Mouse (Mus musculus) ES-E14 (cell line): ENCODE data around the gene Egr4. TPM values are rescaled to one million over a fixed set of nuclear protein-coding genes. Genes with fewer than 3 reads are reported as not detected.

Experiments
- DNase-seq: peaks from one replicate; pipeline ENCODE4 v3.0.0-alpha.2; 2013; ENCODE audit warnings: low read depth, low spot score
- H3K27ac ChIP-seq: 2 replicates; pipeline ENCODE4 v1.5.1; 2012; ENCODE audit warnings: low read depth, mild to moderate bottlenecking, low read length, moderate library complexity, mixed read lengths; ENCODE audit not compliant: poor library complexity, insufficient read depth, severe bottlenecking
- H3K36me3 ChIP-seq: 2 replicates; pipeline ENCODE4 v1.6.1; 2012; ENCODE audit warnings: mild to moderate bottlenecking, low read length, moderate library complexity, mixed read lengths; ENCODE audit not compliant: control insufficient read depth, poor library complexity, insufficient read depth, severe bottlenecking
- H3K4me1 ChIP-seq, 2 experiments: fragments of 150-350 bp in 1 of 2; sonication (generic) in 1 of 2; 2 replicates each; pipeline ENCODE4 v1.6.1; 2012; ENCODE audit warnings: low read length in 2 of 2, mild to moderate bottlenecking in 1 of 2, mixed read lengths in 1 of 2; ENCODE audit not compliant: control insufficient read depth in 2 of 2, insufficient read depth in 2 of 2, poor library complexity in 1 of 2
- H3K4me3 ChIP-seq, 2 experiments: fragments of 150-350 bp in 1 of 2; sonication (generic) in 1 of 2; 2 replicates each; pipeline ENCODE4 v1.5.1; 2012; ENCODE audit warnings: low read length in 2 of 2, low read depth in 1 of 2, mild to moderate bottlenecking in 1 of 2, mixed read lengths in 1 of 2; ENCODE audit not compliant: insufficient read depth in 1 of 2, poor library complexity in 1 of 2, severe bottlenecking in 1 of 2
- H3K9ac ChIP-seq: 2 replicates; pipeline ENCODE4 v1.6.1; 2012; ENCODE audit warnings: low read depth, mild to moderate bottlenecking, low read length, mixed read lengths; ENCODE audit not compliant: poor library complexity, insufficient read depth, severe bottlenecking
- H3K9me3 ChIP-seq: fragments of 150-350 bp; sonication (generic); 2 replicates; pipeline ENCODE4 v1.6.1; 2012; ENCODE audit warnings: low read depth, mild to moderate bottlenecking, low read length; ENCODE audit not compliant: control insufficient read depth, insufficient read depth
- CHD2 ChIP-seq: IDR thresholded peaks from 2 replicates; pipeline ENCODE4 v1.6.1; 2014; ENCODE audit warnings: mild to moderate bottlenecking, low read depth, low read length, inconsistent platforms
- HCFC1 ChIP-seq: IDR thresholded peaks from 2 replicates; pipeline ENCODE4 v1.6.1; 2012; ENCODE audit warnings: low read length, inconsistent platforms, borderline replicate concordance; ENCODE audit not compliant: insufficient read depth
- MAFK ChIP-seq: IDR thresholded peaks from 2 replicates; pipeline ENCODE4 v1.6.1; 2014; ENCODE audit warnings: mild to moderate bottlenecking, low read depth, low read length, inconsistent platforms; ENCODE audit not compliant: insufficient read depth
- ZC3H11A ChIP-seq: IDR thresholded peaks from 2 replicates; pipeline ENCODE4 v1.6.1; 2012; ENCODE audit warnings: low read depth, mild to moderate bottlenecking, inconsistent platforms, low read length, borderline replicate concordance
- ZNF384 ChIP-seq: IDR thresholded peaks from 2 replicates; pipeline ENCODE4 v1.6.1; 2012; ENCODE audit warnings: low read depth, low read length, inconsistent platforms
- in situ Hi-C, 2 experiments: fragments of 600-800 bp; cut with MboI; formaldehyde crosslinking; loops; one replicate each; pipeline ENCODE4 v1.15.1; 2025; ENCODE audit warnings: low sequenced_read_pairs in 2 of 2, inconsistent platforms in 1 of 2; ENCODE audit not compliant: unreplicated experiment in 2 of 2
- total RNA-seq: library from RNA; depleted of rRNA; stranded (reverse); fragments of 300-350 nt; gene quantifications from 2 replicates; pipeline ENCODE4 v1.2.3, GENCODE M21; 2012

Gene Egr4
- total RNA-seq, 1 experiment = 0.31 TPM

DNA sequence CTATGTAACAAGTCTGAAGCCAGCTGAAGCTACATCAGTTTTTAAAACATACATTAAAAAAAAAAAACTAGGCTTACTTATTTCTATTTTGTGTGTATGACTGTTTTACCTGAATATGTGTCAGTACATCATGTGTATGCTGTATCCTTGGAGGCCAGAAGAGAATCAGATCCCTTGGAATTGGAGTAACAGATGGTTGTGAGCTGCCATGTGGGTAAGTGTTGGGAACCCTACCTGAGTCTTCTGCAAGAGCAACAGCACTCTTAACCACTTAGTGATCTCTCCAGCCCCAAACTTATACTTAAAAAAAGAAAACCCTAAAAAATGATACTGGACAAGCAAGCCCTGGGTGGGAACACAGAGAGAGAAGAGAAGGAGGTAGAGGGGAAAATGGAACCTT, 16.4 kb downstream of the Egr4 start:
- TF ChIP-seq CHD2 (no peak), ZNF384 (no peak), ZC3H11A (no peak), MAFK (no peak), HCFC1 (no peak)
- in situ Hi-C loops = no loop called here
- no peak overlapping the region for H3K4me3 ChIP-seq
- DNase-seq = no peak
- H3K9me3 ChIP-seq = no peaks in the 10 kb centered on the region
- peaks cover 0 to 5% of the 10 kb centered on the region in 2 experiments; a peak in 1 of 4 replicates for H3K4me1 ChIP-seq
- no peak overlapping the region for H3K27ac ChIP-seq
- H3K36me3 ChIP-seq = no peaks in the 10 kb centered on the region
- no peak overlapping the region for H3K9ac ChIP-seq

DNA sequence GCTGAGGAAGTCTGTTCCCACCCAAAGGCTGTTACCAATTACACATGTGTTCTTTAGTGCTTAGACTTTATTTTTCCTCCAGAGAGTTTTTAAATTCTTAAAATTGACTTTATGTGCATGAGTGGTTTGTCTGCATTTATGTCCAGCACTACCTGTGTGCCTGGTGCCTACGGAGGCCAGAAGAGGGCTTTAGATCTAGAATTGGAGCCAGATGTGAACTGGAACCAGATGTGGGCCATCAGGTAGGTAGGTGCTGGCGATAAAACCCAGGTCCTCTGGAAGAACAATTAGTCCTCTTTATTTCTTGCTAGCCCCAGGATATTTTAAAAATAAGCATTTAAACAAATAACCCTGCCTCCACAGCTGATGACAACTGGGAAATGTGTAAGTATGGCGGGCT, 21.8 kb downstream of the Egr4 start:
- Histone ChIP-seq H3K36me3 (no peaks in the 10 kb centered on the region), H3K27ac (no peak overlapping the region)

DNA sequence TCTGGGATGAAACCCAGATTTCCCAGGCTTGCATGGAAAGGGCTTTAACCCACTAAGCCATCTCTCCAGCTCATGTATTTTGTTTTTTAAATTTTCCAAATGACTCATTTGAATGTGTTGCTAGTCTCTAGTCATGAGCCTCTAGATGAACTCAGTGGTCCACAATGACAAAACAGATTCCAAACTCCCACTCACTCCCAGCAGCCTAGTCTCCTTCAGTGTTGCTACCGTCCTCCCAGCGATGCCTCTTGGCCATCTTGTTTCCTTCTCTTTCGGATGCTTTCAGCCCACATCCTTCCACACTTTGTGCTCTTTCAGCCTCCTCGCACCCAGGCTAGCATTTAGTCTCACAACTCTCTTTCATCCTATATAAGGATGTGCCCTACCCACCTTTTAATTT, 23.1 kb downstream of the Egr4 start:
- in situ Hi-C loops = no loop called here
- Histone ChIP-seq H3K4me3 (no peak overlapping the region), H3K9me3 (no peaks in the 10 kb centered on the region), H3K9ac (peak overlapping the region; percentile 36; the same call in 1 of the 2 replicates), H3K4me1 (peaks cover 0 to 9% of the 10 kb centered on the region in 2 experiments; a peak in 2 of 4 replicates), H3K36me3 (no peaks in the 10 kb centered on the region), H3K27ac (no peak overlapping the region)
- TF ChIP-seq CHD2 = no peak
- no peak for TF ChIP-seq ZC3H11A
- TF ChIP-seq MAFK = no peak
- no peak for TF ChIP-seq HCFC1
- no peak for TF ChIP-seq ZNF384
- DNase-seq = no peak

More for the DNA sequence above, 21.8 kb downstream of the Egr4 start:
- in situ Hi-C loops = no loop called here
- TF ChIP-seq ZC3H11A (no peak), ZNF384 (no peak), HCFC1 (no peak), CHD2 (no peak), MAFK (no peak)
- Histone ChIP-seq H3K9me3 (no peaks in the 10 kb centered on the region), H3K9ac (no peak overlapping the region), H3K4me1 (peaks cover 0 to 9% of the 10 kb centered on the region in 2 experiments; a peak in 2 of 4 replicates), H3K4me3 (no peak overlapping the region)
- no peak for DNase-seq

DNA sequence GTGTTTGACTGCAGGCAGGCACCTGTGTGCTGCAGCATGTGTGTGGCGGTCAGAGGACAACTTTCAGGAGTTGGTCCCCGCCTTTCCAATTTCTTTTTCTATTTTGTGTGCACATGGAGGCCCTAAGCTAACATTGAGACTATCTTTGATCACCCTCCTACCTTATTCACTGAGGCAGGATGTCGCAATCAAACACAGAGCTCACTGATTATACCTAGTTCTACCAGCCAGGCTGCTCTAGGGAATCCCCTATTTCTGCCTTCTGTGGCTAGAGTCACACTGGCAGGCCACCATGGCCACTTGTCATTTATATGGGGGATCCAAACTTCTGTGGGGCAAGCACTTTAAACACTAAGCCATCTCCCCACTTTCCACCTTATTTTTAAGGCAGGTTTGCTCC, 23.7 kb downstream of the Egr4 start:
- in situ Hi-C loops = no loop called here
- peak overlapping the region; percentile 36; the same call in 1 of the 2 replicates for H3K9ac ChIP-seq

More for the DNA sequence above, 23.7 kb downstream of the Egr4 start:
- no peaks in the 10 kb centered on the region for H3K9me3 ChIP-seq
- no peaks in the 10 kb centered on the region for H3K36me3 ChIP-seq
- TF ChIP-seq ZC3H11A (no peak), MAFK (no peak), ZNF384 (no peak), CHD2 (no peak), HCFC1 (no peak)
- no peak overlapping the region for H3K27ac ChIP-seq
- H3K4me1 ChIP-seq = peaks cover 0 to 9% of the 10 kb centered on the region in 2 experiments; a peak in 2 of 4 replicates
- no peak for DNase-seq
- H3K4me3 ChIP-seq = peak overlapping the region; percentile 16 to 36; a peak in 3 of 4 replicates
